Mouse (Mus musculus): ENCODE data around the gene Serbp1. TPM values are rescaled to one million over a fixed set of nuclear protein-coding genes. Genes with fewer than 3 reads are reported as not detected.

The Serbp1 gene
- polyA plus RNA-seq, 1 experiment from 2014 or later = 310 TPM

DNA sequence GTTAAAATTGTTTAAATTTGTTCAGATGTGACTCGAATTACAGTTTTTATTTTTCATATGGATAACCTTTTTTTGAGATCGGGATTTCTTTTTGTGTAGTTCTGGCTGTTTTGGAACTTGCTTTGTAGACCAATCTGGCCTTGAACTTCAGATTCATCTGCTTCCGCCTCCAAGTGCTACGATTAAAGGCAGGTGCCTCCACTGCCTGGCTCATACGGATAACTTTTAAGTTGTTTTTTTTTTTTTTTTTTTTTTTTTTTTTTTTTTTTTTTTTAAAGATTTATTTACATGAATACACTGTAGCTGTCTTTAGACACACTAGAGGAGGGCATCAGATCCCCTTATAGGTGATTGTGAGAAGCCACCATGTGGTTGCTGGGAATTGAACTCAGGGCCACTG is 40.0 kb downstream of the Serbp1 start:
- peaks cover 52% of the 10 kb centered on the region for H3K36me3 ChIP-seq
- H3K4me1 ChIP-seq (replicated peaks) = no peaks in the 10 kb centered on the region; the same call in 1 of the 2 replicates
- no peak overlapping the region for H3K27ac ChIP-seq
- no peak for ATAC-seq (ENCODE audit: low FRiP score)
- 93% methylated on average over 5 of the region's 5 CpGs for WGBS
- H3K27me3 ChIP-seq = no peaks in the 10 kb centered on the region
- no peak overlapping the region for H3K4me2 ChIP-seq
- H3K9me3 ChIP-seq = no peaks in the 10 kb centered on the region
- no peak overlapping the region for H3K4me3 ChIP-seq
- no peak overlapping the region for H3K9ac ChIP-seq

DNA sequence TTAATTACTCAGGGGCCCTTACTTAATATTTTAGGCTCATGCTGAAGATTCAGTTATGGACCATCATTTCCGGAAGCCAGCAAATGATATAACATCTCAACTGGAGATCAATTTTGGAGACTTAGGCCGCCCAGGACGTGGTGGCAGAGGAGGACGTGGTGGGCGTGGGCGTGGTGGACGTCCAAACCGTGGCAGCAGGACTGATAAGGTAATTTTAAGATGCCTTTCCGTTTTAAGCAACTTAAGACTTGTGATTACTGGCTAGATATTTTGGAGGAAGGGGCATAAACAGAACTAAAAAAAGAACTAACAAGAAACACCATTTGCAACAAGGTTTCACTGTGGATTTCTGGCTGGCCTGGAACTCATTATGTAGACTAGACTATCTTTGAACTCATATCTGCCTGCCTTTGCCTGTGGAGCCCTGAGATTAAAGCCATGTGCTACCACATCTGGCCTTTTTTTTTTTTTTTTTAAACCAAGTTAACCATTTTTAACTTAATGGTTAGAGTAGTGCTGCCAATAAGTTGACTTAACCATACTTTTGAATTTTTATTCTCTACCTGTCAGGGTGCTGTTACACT is 43.7 kb downstream of the Serbp1 start:
- no peaks in the 10 kb centered on the region for H3K4me1 ChIP-seq (replicated peaks)
- H3K27me3 ChIP-seq = no peaks in the 10 kb centered on the region
- 93% methylated on average over 9 of the region's 9 CpGs for WGBS
- peaks cover 46% of the 10 kb centered on the region for H3K36me3 ChIP-seq
- no peak overlapping the region for H3K4me2 ChIP-seq
- H3K27ac ChIP-seq = no peak overlapping the region
- H3K4me3 ChIP-seq = no peak overlapping the region
- no peak for ATAC-seq (ENCODE audit: low FRiP score)
- H3K9ac ChIP-seq = no peak overlapping the region
- H3K9me3 ChIP-seq = no peaks in the 10 kb centered on the region

DNA sequence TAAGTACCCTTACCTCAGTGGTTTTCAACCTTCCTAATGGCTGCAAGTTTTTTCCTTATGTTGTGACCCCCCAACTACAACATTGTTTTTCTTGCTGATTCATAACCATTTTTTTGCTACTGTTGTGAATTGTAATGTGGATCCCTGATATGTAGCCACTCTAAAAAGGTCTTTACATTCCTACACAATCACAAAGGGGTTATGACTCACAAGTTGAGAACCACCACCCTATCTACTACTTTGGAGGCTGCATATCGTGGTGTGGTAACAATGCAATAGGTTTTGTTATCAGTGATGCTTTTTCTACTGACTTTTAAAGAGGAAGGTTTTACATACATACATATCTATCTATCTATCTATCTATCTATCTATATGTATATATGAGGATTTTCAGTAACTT is 44.9 kb downstream of the Serbp1 start:
- no peak for ATAC-seq (ENCODE audit: low FRiP score)
- Histone ChIP-seq H3K27me3 (no peaks in the 10 kb centered on the region), H3K9ac (no peak overlapping the region), H3K4me1 (replicated peaks) (no peaks in the 10 kb centered on the region), H3K4me2 (no peak overlapping the region), H3K27ac (no peak overlapping the region), H3K4me3 (no peak overlapping the region), H3K36me3 (peaks cover 39% of the 10 kb centered on the region), H3K9me3 (no peaks in the 10 kb centered on the region)
- 87% methylated on average over 1 of the region's 1 CpGs for WGBS

DNA sequence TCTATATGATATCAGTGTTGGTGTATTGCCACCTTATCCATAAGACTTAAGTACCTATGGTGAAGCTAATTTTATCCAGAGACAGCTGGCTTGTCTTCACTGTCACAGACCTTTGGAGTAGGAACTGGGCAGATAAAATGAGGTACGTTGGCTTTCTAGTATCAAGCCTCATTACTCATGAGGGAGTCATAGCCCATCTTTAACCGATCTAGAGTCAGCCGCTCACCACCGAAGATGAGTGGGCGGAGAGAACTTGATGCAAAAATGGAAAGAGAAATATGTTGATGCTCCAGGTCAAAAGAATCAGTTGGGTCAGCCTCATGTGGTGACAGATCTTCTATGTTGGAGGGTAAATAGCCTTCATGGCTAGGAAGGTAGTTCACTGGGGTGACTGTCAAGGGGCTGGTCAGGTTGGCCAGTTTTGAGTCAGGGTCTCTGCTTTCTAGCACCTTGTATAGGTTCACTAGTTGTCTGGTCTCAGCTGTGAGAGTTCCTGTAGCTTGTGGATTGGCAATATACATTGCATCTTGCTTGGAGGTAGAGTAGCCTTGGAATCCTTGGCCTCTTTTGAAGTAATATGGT is 54.2 kb downstream of the Serbp1 start:
- H3K9me3 ChIP-seq = no peaks in the 10 kb centered on the region
- WGBS = 84% methylated on average over 5 of the region's 5 CpGs

DNA sequence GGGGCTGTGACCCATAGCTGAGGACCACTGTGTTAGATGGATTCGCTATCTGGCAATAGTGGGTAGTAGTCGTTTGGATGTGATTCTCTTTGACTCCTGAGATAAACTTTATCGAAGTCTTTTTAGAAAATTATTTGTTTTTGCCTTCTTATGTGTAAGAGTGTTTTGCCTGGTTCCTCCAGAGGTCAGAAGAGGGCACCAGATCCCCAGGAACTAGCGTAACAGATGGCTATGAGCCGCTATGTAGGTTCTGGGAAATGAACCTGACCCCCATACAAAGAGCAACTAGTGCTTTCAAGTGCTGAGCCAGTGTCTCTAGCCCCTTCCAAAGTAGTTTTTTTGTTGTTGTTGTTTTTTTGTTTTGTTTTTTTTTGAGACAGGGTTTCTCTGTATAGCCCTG is 58.1 kb downstream of the Serbp1 start:
- WGBS = 58% methylated on average over 5 of the region's 5 CpGs
- no peaks in the 10 kb centered on the region; the same call in 1 of the 2 replicates for H3K36me3 ChIP-seq
- no peaks in the 10 kb centered on the region for H3K9me3 ChIP-seq
- H3K4me2 ChIP-seq = no peak overlapping the region
- H3K4me3 ChIP-seq = no peak overlapping the region
- no peaks in the 10 kb centered on the region for H3K27me3 ChIP-seq
- no peak for ATAC-seq (ENCODE audit: low FRiP score)
- no peak overlapping the region for H3K27ac ChIP-seq
- H3K9ac ChIP-seq = no peak overlapping the region
- H3K4me1 ChIP-seq (replicated peaks) = no peaks in the 10 kb centered on the region

More for the DNA sequence above, 54.2 kb downstream of the Serbp1 start:
- Histone ChIP-seq H3K9ac (no peak overlapping the region), H3K4me1 (replicated peaks) (no peaks in the 10 kb centered on the region), H3K36me3 (peaks cover 9% of the 10 kb centered on the region), H3K27me3 (no peaks in the 10 kb centered on the region), H3K4me3 (no peak overlapping the region), H3K27ac (no peak overlapping the region), H3K4me2 (no peak overlapping the region)
- ATAC-seq (ENCODE audit: low FRiP score) = no peak

DNA sequence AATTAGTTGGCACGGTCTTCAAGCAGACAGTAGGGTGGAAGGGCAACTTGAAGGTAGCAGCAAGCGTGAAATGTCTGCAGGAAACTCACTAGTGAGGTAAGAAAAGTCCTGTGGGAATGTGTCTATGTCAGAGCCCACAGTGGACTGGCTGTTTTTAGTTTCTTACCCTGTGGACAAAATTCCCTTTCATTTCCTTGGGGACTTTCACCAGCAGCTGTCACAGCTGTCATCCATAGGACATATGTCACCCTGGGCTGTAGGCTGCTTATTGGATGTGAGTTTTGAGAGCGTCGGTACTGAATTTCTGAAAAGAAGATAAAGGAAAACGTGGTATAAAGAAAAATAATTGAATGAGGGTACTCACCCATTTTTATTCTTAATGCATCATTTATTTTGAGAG is 60.8 kb downstream of the Serbp1 start:
- Histone ChIP-seq H3K9ac (no peak overlapping the region), H3K4me2 (no peak overlapping the region), H3K9me3 (no peaks in the 10 kb centered on the region), H3K4me1 (replicated peaks) (no peaks in the 10 kb centered on the region), H3K27ac (no peak overlapping the region), H3K27me3 (no peaks in the 10 kb centered on the region), H3K4me3 (no peak overlapping the region), H3K36me3 (no peaks in the 10 kb centered on the region; the same call in 1 of the 2 replicates)
- no peak for ATAC-seq (ENCODE audit: low FRiP score)
- WGBS = 61% methylated on average over 5 of the region's 5 CpGs

DNA sequence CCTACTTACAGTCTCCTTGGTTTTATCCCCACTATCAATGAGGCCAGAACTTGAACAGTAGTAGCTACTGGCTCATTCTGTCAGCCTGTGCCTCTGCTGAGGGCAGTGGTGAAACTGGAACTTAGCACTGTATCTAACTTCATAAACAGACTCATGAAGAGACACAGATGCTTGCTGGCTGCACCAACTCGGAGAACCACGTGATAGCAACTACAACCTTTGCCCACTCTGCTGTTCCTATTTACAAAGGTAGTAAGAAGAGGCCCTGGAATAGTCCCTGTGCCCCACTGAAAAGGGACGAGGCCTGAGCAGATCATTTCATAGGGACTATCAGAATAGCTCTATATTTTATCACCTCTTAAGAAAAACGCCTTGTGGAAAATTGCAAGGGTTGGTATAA is 62.3 kb downstream of the Serbp1 start:
- 76% methylated on average over 4 of the region's 4 CpGs for WGBS
- no peak for ATAC-seq (ENCODE audit: low FRiP score)
- H3K9me3 ChIP-seq = no peaks in the 10 kb centered on the region
- H3K9ac ChIP-seq = no peak overlapping the region
- H3K36me3 ChIP-seq = no peaks in the 10 kb centered on the region
- H3K27ac ChIP-seq = no peak overlapping the region
- H3K4me2 ChIP-seq = no peak overlapping the region
- H3K4me3 ChIP-seq = no peak overlapping the region
- H3K4me1 ChIP-seq (replicated peaks) = no peaks in the 10 kb centered on the region
- H3K27me3 ChIP-seq = no peaks in the 10 kb centered on the region

DNA sequence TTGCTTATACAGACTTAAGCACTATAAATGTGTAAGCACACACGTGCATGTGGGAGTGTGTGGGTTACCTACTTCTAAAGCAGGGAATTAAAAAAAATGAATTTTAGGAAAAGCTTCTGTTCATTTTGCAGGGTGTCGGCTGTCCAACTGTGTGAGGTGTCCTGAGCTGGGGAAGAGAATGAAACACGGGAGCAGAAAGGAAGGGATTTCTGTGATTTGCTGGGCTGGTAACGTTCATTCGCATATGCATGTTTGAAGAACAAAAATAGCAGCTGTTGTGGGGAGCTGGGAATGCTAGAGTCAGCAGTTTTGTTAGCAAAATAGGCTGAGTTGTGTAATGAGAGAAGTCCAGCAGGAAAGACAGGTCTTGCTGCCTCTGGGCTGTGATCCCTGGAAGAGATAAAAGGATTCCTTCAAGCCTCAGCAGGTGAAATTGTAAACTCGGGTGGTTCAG is 62.8 kb downstream of the Serbp1 start:
- no peaks in the 10 kb centered on the region for H3K27me3 ChIP-seq
- no peaks in the 10 kb centered on the region for H3K4me1 ChIP-seq (replicated peaks)
- no peak overlapping the region for H3K9ac ChIP-seq
- H3K9me3 ChIP-seq = no peaks in the 10 kb centered on the region
- H3K27ac ChIP-seq = no peak overlapping the region
- ATAC-seq (ENCODE audit: low FRiP score) = no peak
- 63% methylated on average over 6 of the region's 6 CpGs for whole genome bisulfite sequencing
- H3K4me2 ChIP-seq = no peak overlapping the region
- H3K4me3 ChIP-seq = no peak overlapping the region
- no peaks in the 10 kb centered on the region for H3K36me3 ChIP-seq

DNA sequence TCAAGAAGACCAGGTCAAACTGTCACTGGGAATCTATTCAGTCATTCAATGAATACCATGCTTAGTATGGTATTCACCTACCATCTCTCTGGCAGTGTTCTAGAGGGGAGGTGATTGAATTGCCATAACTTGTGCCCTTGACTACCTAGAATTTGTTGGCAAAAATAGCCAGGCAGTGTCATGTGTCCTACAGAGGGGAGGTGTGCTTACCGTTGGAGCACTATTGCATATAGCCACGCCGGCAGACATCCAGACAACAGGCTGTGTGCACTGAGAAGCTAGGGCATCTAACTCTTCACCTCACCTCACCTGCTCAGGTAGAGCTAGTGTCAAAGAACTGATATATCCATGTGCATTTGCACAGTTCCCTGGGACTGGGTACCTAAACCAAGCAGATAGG is 63.3 kb downstream of the Serbp1 start:
- Histone ChIP-seq H3K4me1 (replicated peaks) (no peaks in the 10 kb centered on the region), H3K27ac (no peak overlapping the region), H3K9me3 (no peaks in the 10 kb centered on the region), H3K27me3 (no peaks in the 10 kb centered on the region), H3K36me3 (no peaks in the 10 kb centered on the region), H3K4me2 (no peak overlapping the region), H3K9ac (no peak overlapping the region), H3K4me3 (no peak overlapping the region)
- WGBS = 87% methylated on average over 3 of the region's 3 CpGs
- ATAC-seq (ENCODE audit: low FRiP score) = no peak

DNA sequence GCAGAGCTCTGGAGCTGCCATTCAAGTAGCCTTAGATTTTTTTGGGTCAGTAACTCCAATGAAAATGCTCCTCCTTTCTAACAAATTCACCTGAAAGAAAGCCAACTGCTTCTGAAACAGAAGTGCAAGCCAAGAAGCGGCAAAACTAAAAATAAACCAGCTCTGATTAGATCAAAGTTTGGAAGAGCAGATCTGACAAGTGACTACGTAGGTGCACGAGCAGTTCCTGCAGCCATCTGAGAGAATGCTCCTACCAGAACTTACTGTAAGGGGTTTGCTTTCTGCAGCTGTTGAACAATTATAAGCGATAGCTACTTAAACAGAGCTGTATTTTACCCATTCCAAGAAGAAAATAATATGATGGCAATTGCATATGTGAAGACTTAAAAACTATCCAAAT is 64.5 kb downstream of the Serbp1 start:
- H3K9me3 ChIP-seq = no peaks in the 10 kb centered on the region
- H3K4me3 ChIP-seq = no peak overlapping the region
- no peak overlapping the region for H3K27ac ChIP-seq
- H3K9ac ChIP-seq = no peak overlapping the region
- H3K27me3 ChIP-seq = no peaks in the 10 kb centered on the region
- 86% methylated on average over 4 of the region's 4 CpGs for WGBS
- H3K4me1 ChIP-seq (replicated peaks) = no peaks in the 10 kb centered on the region
- no peak overlapping the region for H3K4me2 ChIP-seq
- ATAC-seq (ENCODE audit: low FRiP score) = no peak
- H3K36me3 ChIP-seq = no peaks in the 10 kb centered on the region

DNA sequence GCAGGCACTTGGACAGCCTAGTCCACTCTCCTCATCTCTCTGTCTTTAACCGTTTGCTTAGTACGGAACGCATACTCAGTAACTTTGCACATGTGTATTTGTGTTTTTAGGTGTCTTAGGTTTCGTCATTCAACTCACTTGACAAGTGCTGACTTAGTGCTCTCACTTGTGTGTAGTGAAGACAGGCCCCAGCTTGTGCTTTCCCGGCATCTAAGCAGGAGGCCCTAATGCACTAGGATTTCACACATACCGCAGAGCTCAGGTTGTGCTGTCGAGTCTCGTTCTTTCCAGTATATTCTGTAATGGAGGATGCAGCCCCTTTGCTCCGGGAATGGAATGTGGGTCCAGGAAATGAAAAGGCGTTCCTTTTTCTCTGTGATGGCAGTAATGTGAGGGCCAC is 65.2 kb downstream of the Serbp1 start:
- Histone ChIP-seq H3K27me3 (no peaks in the 10 kb centered on the region), H3K27ac (no peak overlapping the region), H3K9ac (no peak overlapping the region), H3K4me3 (no peak overlapping the region), H3K9me3 (no peaks in the 10 kb centered on the region), H3K4me1 (replicated peaks) (no peaks in the 10 kb centered on the region), H3K4me2 (no peak overlapping the region), H3K36me3 (no peaks in the 10 kb centered on the region)
- ATAC-seq (ENCODE audit: low FRiP score) = no peak
- 90% methylated on average over 10 of the region's 10 CpGs for WGBS

DNA sequence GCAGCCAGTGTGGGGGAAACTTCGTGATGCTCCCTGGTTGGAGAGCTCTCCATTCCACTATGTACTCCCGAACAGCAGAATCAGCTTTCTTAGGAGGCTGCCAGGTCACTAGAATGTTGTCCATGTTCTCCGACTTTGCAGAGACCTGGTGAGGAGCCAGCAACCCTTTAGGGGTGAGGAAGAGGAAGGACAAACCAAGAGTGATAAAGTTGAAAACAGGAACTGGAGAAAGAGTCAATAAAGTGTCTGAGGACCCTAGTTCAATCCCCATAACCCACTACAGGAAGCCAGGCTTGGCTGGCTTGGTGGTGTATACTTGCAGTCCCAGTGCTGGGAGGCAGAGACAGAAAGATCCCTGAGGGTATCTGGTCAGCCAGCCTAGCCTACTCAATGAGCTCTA is 71.0 kb downstream of the Serbp1 start:
- Histone ChIP-seq H3K4me2 (no peak overlapping the region), H3K36me3 (no peaks in the 10 kb centered on the region), H3K4me3 (no peak overlapping the region), H3K27ac (no peak overlapping the region), H3K9me3 (no peaks in the 10 kb centered on the region), H3K27me3 (no peaks in the 10 kb centered on the region), H3K4me1 (replicated peaks) (no peaks in the 10 kb centered on the region), H3K9ac (no peak overlapping the region)
- 91% methylated on average over 3 of the region's 3 CpGs for WGBS
- ATAC-seq (ENCODE audit: low FRiP score) = no peak

DNA sequence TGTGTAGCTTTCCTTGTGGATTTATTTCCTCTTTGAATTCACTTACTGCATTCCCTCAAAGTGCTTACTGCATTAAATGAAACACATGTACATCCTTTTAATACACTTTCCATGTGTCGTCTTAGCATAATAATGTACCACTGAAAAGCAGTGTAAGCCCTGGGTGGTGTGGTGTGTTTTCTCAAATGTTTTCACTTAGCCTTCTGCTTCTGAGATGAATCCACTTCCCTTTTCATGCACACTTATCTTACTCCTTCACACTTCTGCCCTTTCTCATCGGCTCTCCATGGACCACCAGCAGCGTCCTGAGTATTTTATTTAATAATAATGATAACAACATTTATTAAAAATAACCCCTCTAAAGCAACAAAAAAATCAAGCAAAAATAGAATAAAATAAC is 71.8 kb downstream of the Serbp1 start:
- no peaks in the 10 kb centered on the region for H3K9me3 ChIP-seq
- H3K36me3 ChIP-seq = no peaks in the 10 kb centered on the region
- no peak for ATAC-seq (ENCODE audit: low FRiP score)
- no peak overlapping the region for H3K9ac ChIP-seq
- no peaks in the 10 kb centered on the region for H3K4me1 ChIP-seq (replicated peaks)
- no peak overlapping the region for H3K4me3 ChIP-seq
- WGBS = 82% methylated on average over 3 of the region's 3 CpGs
- no peak overlapping the region for H3K27ac ChIP-seq
- H3K4me2 ChIP-seq = no peak overlapping the region
- H3K27me3 ChIP-seq = no peaks in the 10 kb centered on the region

Measured in hindbrain, embryonic 13.5 days (tissue).